Mouse (Mus musculus): ENCODE measurements around the gene Timm23. TPM values are rescaled to one million over a fixed set of nuclear protein-coding genes. Genes with fewer than 3 reads are reported as not detected.
"Not testable (repeated sequence)": the region's sequence is repeated elsewhere in the genome, so short reads cannot be mapped to it uniquely, and the experiment has no call there.

Timm23 gene
- 285 and 295 TPM in 2 replicates for polyA plus RNA-seq (2015; fragmentation: Nextera tagmentation; extraction: Ambion mirVana)

DNA sequence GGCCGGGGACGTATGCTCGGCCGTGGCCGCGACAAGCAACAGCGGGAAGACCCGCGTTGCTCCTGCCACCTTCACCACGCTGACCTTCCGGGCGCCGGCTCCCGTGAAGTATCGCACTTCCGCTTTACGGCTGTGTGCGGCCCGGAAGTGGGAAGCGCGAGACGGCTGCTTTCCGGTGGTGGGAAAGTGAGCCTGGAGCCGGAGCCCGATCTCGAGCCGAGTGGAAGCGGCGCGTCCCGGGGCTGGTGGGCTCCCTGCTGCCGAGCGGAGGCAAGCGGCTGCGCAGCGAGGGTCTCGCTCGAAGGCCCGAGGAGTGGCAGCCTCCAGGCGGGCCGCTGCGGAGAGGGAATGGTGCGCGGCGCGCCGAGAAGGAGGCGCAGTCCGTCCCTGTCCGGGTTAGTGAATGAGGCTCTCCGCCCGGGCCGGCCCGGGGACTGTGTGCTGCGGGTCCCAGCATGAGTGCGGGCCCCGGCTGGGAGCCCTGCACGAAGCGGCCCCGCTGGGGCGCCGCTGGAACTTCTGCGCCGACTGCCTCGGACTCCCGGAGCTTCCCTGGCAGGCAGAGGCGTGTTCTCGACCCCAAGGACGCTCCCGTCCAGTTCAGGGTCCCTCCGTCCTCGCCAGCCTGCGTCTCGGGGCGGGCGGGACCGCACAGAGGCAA is at the start of gene Timm23, which contains the start of gene Parg:
Timm23 (minus strand) TSS at position 108 of the 661 bp plus-strand sequence.
Parg (plus strand) TSS at position 159 of the 661 bp plus-strand sequence.
- peaks cover 23% of the 10 kb centered on the region for H3K36me3 ChIP-seq
- H3K9ac ChIP-seq: peak within 1 kb of the TSS; percentile 97
- H3K27me3 ChIP-seq: no peaks in the 10 kb centered on the region
- peak within 1 kb of the TSS; percentile 58 for H3K27ac ChIP-seq
- no peaks in the 10 kb centered on the region for H3K9me3 ChIP-seq
- H3K4me2 ChIP-seq (replicated peaks): peak within 1 kb of the TSS; percentile 95
- peaks cover 25% of the 10 kb centered on the region for H3K4me1 ChIP-seq
- H3K4me3 ChIP-seq: peak within 1 kb of the TSS; percentile 100
- under 1% methylated on average over 67 of the region's 77 CpGs for WGBS
- peak; percentile 93 for ATAC-seq (ENCODE audit: low FRiP score, low read depth)

DNA sequence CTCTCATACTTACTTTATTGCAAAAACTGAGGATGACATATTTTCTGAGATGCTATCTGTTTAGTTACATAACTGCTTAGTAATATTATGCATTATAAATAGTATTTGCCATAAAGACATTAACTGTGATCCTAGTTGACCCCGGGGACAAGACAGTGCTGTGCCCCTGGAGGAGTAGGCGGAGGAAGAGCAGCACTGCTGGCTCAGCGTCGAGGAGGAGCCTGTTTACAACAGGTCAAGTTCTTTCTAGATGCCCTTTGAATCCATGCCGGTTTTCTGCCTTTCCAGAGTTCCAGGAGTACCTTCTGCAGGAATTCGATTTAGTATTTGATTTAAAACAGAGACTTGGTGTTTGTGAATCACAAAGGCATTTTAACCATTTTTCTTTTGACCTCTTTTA is 47.9 kb upstream of the Timm23 start:
- Histone ChIP-seq H3K4me3 (no peak overlapping the region), H3K27ac (no peak overlapping the region), H3K4me1 (no peaks in the 10 kb centered on the region), H3K27me3 (no peaks in the 10 kb centered on the region), H3K36me3 (peaks cover 26% of the 10 kb centered on the region), H3K9ac (no peak overlapping the region), H3K9me3 (no peaks in the 10 kb centered on the region), H3K4me2 (replicated peaks) (no peak overlapping the region)
- 90% methylated on average over 6 of the region's 6 CpGs for WGBS
- no peak for ATAC-seq (ENCODE audit: low FRiP score, low read depth)

DNA sequence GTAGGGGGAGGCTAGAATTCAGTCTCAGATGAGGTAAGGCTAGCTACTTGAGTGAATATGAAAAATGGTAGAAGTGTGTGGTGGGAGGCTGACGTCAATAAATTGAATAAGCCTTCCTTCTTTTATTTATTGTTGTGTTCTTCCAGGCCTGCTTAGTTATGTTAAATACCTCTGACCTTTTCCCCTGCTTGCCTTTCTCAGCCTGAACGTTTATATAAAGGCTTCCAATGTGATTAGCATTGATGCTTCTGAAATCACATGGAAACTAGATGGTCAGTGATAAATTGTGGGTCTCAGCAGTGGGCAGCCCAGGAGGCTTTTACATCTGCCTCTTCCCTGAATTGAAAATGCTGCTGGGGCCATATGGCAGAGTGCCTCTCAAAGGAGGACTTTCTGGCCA is 44.3 kb upstream of the Timm23 start:
- Histone ChIP-seq H3K27ac (no peak overlapping the region), H3K4me1 (no peaks in the 10 kb centered on the region), H3K4me2 (replicated peaks) (no peak overlapping the region), H3K36me3 (peaks cover 35% of the 10 kb centered on the region), H3K9me3 (no peaks in the 10 kb centered on the region), H3K9ac (no peak overlapping the region), H3K27me3 (no peaks in the 10 kb centered on the region), H3K4me3 (no peak overlapping the region)
- ATAC-seq (ENCODE audit: low FRiP score, low read depth): no peak
- WGBS: 55% methylated on average over 2 of the region's 2 CpGs

DNA sequence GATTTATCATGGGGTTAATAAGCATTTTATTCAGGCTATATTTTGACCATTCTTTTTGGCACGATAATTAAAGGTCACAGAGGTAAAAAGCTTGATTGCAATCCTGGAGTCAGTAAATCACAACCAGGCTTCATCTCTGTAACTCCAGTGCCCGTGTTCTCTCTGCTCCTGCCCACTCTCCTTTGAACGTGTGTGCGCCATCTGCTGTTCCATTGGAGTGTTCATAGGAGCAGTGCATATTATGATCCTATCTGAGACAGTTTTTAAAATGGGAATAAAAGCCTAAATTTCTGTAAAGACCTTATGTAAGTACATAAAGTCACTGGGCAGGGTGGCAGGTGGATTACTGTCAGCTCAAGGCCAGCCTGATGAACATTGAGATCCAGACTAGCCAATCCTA is 40.7 kb upstream of the Timm23 start:
- H3K9ac ChIP-seq: no peak overlapping the region
- ATAC-seq (ENCODE audit: low FRiP score, low read depth): no peak
- no peak overlapping the region for H3K27ac ChIP-seq
- H3K4me3 ChIP-seq: no peak overlapping the region
- no peaks in the 10 kb centered on the region for H3K9me3 ChIP-seq
- H3K27me3 ChIP-seq: no peaks in the 10 kb centered on the region
- 69% methylated on average over 4 of the region's 4 CpGs for WGBS
- peaks cover 39% of the 10 kb centered on the region for H3K36me3 ChIP-seq
- H3K4me2 ChIP-seq (replicated peaks): no peak overlapping the region
- no peaks in the 10 kb centered on the region for H3K4me1 ChIP-seq

DNA sequence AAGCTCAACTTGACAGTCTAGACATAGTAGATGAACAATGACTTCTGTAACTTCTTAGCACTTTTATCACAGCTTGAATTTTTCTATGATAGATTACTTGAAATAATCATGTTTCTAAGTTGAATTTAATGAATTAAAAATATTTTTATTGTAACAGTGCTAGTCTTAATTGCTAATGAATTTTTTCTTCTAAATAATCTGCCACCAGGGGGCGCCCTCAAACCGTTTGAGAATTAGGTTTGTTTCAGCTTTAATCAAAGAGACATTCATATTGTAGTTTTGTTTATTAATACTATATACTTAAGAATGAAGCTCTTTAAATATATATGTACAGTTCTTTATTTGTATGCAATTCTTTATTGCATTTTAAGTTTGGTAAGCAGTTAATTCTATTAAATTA is 27.3 kb upstream of the Timm23 start:
- WGBS: under 1% methylated on average over 2 of the region's 2 CpGs
- no peaks in the 10 kb centered on the region for H3K9me3 ChIP-seq
- no peak for ATAC-seq (ENCODE audit: low FRiP score, low read depth)
- no peaks in the 10 kb centered on the region for H3K27me3 ChIP-seq
- H3K9ac ChIP-seq: no peak overlapping the region
- peaks cover 15% of the 10 kb centered on the region for H3K36me3 ChIP-seq
- H3K4me3 ChIP-seq: no peak overlapping the region
- no peak overlapping the region for H3K27ac ChIP-seq
- H3K4me2 ChIP-seq (replicated peaks): no peak overlapping the region
- H3K4me1 ChIP-seq: no peaks in the 10 kb centered on the region

DNA sequence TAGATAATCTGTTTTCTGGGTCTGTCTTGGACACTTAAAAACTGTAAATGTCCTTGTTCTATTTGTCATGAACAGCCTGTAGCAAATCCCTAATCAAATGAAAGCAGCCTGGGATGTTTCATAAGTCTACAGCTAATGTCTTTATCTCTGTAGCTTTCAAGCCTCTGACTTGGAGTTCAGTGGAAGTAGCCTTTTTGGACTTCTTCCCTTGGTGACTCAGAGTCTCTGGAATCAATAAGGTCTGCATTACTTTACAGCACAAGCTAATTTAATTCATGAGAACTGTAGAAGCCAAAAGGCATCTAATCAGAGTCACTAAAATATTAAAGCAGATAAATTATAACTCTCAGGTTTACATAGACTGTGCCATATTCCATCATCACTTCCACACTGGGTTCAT is 24.9 kb upstream of the Timm23 start:
- Histone ChIP-seq H3K27me3 (no peaks in the 10 kb centered on the region), H3K9me3 (no peaks in the 10 kb centered on the region), H3K27ac (no peak overlapping the region), H3K9ac (no peak overlapping the region), H3K4me1 (no peaks in the 10 kb centered on the region), H3K4me2 (replicated peaks) (no peak overlapping the region), H3K36me3 (peaks cover 8% of the 10 kb centered on the region), H3K4me3 (no peak overlapping the region)
- ATAC-seq (ENCODE audit: low FRiP score, low read depth): no peak

DNA sequence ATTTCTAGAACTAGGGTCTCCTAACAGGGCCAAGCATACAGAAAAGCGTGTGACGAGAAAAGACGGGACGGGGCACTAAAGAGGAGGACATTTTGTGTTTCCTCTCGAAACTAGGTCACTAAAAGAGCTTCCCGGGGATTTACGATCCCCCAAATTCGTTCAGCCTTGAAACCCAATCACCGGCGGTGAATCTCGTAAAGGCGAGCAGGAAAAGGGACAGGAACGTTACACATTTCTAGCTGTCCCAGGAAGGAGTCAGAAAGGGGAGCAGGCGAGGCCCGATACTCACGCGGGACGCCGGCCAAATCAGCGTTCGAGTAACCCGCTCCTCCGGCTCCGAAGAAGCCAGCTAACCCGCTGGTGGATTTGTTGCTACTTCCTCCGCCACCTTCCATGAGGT is 344 bp downstream of the Timm23 start:
- H3K9ac ChIP-seq: peak overlapping the region; percentile 97
- H3K9me3 ChIP-seq: no peaks in the 10 kb centered on the region
- peaks cover 27% of the 10 kb centered on the region for H3K36me3 ChIP-seq
- WGBS: 0% methylated on average over 26 of the region's 26 CpGs
- no peaks in the 10 kb centered on the region for H3K27me3 ChIP-seq
- no peak overlapping the region; the same call in 1 of the 2 replicates for H3K27ac ChIP-seq
- peak overlapping the region; percentile 78 for H3K4me2 ChIP-seq (replicated peaks)
- H3K4me3 ChIP-seq: peak overlapping the region; percentile 100
- no peak; the same call in 1 of the 2 replicates for ATAC-seq (ENCODE audit: low FRiP score, low read depth)
- H3K4me1 ChIP-seq: peaks cover 25% of the 10 kb centered on the region

DNA sequence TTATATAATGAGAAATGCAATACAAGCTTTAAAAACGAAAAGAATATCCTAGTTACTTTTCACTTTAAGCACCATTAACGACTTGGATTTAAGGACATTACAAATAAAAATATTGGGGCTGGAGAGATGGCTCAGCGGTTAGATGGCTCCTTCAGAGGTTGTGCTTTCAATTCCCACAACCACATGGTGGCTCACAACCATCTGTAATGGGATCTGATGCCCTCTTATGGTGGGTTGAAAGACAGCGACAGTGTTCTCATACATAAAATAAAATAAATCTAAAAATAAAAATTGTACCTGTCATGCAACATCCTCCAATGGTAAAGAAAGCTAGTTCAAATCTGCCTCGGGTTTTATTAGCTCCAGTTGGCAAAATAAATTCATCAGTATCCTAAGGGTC is 8.1 kb downstream of the Timm23 start:
- ATAC-seq (ENCODE audit: low FRiP score, low read depth); H3K4me2 ChIP-seq (replicated peaks); H3K4me3 ChIP-seq; H3K9ac ChIP-seq; H3K9me3 ChIP-seq; H3K27me3 ChIP-seq; H3K27ac ChIP-seq; H3K4me1 ChIP-seq: not testable (repeated sequence)
- H3K36me3 ChIP-seq: peaks cover 63% of the 10 kb centered on the region
- WGBS: 85% methylated on average over 5 of the region's 5 CpGs

DNA sequence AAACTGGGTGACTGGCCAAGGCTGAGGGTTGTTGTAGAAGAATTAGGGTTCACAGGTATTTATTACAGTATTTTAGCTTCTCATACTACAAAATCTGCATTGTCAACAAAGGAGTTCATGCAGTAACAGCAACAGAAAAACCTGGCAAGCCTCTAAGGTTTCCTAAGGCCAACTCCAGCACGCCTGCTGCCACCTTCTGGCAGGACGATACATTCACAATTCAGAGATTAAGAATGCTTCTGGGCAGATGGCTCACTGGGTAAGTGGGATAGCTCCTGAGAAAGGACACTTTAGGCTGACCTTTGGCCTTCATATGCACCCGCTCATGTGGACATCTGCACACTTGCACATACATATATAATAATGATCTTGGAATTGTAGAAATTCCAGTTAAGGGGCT is 9.3 kb downstream of the Timm23 start:
- no peak for ATAC-seq (ENCODE audit: low FRiP score, low read depth)
- H3K4me2 ChIP-seq (replicated peaks): no peak overlapping the region
- H3K36me3 ChIP-seq: peaks cover 65% of the 10 kb centered on the region
- WGBS: 46% methylated on average over 3 of the region's 3 CpGs
- H3K27ac ChIP-seq: no peak overlapping the region
- no peak overlapping the region for H3K9ac ChIP-seq
- no peaks in the 10 kb centered on the region for H3K27me3 ChIP-seq
- no peaks in the 10 kb centered on the region for H3K4me1 ChIP-seq
- no peak overlapping the region for H3K4me3 ChIP-seq
- H3K9me3 ChIP-seq: no peaks in the 10 kb centered on the region

DNA sequence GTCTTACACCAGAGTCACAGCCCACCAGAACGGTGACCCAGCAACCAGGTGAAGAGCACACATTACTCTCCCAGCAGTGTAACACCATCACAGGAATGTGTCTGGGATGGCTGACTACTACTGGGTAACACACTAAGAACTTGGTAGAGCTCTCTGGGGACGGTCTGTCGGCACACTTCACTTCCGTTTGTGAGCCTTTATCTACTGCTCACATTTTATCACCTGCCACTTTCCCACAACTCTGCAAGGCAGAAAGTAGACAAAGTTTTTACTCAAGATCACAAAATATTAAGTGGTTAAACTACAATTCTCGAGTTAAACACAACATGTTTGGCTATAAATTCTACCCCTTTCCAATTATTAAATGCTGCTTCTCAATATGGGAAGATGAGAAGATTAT is 9.8 kb downstream of the Timm23 start:
- Histone ChIP-seq H3K4me2 (replicated peaks) (no peak overlapping the region), H3K36me3 (peaks cover 67% of the 10 kb centered on the region)

DNA sequence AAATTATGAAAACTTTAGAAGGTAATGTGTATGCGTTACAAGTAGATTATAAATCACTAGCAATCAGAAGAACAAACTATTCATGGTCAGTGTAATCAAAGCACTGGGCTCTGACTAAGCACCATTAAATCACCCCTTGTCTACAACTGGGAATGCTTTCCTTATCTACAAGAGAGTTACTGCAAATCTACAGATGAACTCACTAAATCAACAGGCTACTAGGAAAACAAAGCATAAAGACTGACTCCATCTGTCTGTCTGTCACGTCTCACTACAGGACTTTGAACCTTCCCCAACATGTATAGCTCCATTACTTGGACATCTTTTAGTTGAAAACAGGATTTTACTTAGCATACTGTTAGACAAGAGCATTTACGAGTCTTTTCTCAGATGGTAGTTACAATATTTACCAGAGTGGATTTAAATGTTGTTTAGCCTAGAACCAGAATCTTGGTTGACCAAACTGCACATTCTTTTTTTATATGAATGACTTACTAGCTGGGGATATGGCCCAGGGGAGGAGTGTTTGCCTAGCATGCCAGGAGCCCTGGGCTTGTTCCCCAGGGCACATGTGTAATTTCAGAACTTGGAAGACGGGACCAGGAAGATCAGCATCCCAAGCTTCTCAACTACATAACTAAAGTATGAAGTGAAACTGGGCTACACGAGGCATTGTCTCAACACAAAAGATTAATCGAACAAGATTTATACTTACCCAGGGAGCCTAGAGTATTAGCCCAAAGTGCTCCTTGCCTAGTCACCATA is 10.9 kb downstream of the Timm23 start:
- H3K9ac ChIP-seq: no peak overlapping the region
- 89% methylated on average over 6 of the region's 6 CpGs for WGBS
- H3K27me3 ChIP-seq: no peaks in the 10 kb centered on the region
- no peak overlapping the region for H3K4me2 ChIP-seq (replicated peaks)
- no peak overlapping the region for H3K27ac ChIP-seq
- H3K4me3 ChIP-seq: no peak overlapping the region
- no peak for ATAC-seq (ENCODE audit: low FRiP score, low read depth)
- peaks cover 70% of the 10 kb centered on the region for H3K36me3 ChIP-seq
- no peaks in the 10 kb centered on the region for H3K9me3 ChIP-seq
- H3K4me1 ChIP-seq: no peaks in the 10 kb centered on the region

More for the DNA sequence above, 9.8 kb downstream of the Timm23 start:
- Histone ChIP-seq H3K4me3 (no peak overlapping the region), H3K4me1 (no peaks in the 10 kb centered on the region), H3K27ac (no peak overlapping the region), H3K9me3 (no peaks in the 10 kb centered on the region), H3K9ac (no peak overlapping the region), H3K27me3 (no peaks in the 10 kb centered on the region)
- ATAC-seq (ENCODE audit: low FRiP score, low read depth): no peak
- 90% methylated on average over 5 of the region's 5 CpGs for WGBS

DNA sequence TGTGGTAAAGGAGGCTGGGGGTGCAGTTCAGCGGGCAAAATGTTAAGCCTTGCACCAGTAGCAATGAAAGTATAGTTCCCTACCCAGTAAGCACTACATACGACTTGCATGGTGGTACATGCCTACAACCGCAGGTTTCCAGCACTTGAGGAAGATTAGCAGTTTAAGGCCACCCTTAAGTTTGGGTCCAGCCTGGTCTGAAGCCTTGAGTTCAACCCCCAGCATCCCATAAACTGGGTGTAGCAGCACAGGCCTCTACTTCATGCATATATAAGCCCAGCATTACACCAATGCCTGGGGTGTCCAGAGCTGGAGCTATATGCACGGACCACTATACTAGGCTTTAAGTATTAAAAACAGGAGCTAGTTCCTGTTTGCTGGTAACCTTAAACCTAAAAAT is 17.9 kb downstream of the Timm23 start:
- no peak overlapping the region for H3K4me2 ChIP-seq (replicated peaks)
- H3K4me3 ChIP-seq: no peak overlapping the region
- no peaks in the 10 kb centered on the region for H3K9me3 ChIP-seq
- peaks cover 80% of the 10 kb centered on the region for H3K36me3 ChIP-seq
- H3K4me1 ChIP-seq: no peaks in the 10 kb centered on the region
- no peak for ATAC-seq (ENCODE audit: low FRiP score, low read depth)
- no peak overlapping the region for H3K27ac ChIP-seq
- WGBS: 92% methylated on average over 4 of the region's 4 CpGs
- no peaks in the 10 kb centered on the region for H3K27me3 ChIP-seq
- H3K9ac ChIP-seq: no peak overlapping the region

All from limb, embryonic 13.5 days (tissue).